Mouse (Mus musculus): ENCODE results near the gene Folr2. TPM values are rescaled to one million over a fixed set of nuclear protein-coding genes. Genes with fewer than 3 reads are reported as not detected.

The Folr2 gene
- polyA plus RNA-seq, 1 experiment from 2014 or later: 1.5 TPM

GRCm38 (mm10) chr7:101821571-101822501 lies 35.2 kb downstream of the Folr2 start:
- Histone ChIP-seq H3K9ac (ENCODE audit: low read length) (peak overlapping the region; percentile 66), H3K4me1 (ENCODE audit: control insufficient read depth, insufficient read depth, low read length) (peaks cover 21% of the 10 kb centered on the region), H3K9me3 (ENCODE audit: control insufficient read depth, low read length) (no peaks in the 10 kb centered on the region), H3K27me3 (ENCODE audit: control insufficient read depth, insufficient read depth, low read length) (peaks cover 57% of the 10 kb centered on the region), H3K27ac (ENCODE audit: low read depth, low read length) (no peak overlapping the region), H3K36me3 (ENCODE audit: control insufficient read depth, insufficient read depth, low read length) (peaks cover 8% of the 10 kb centered on the region), H3K4me3 (ENCODE audit: low read depth, low read length) (peak overlapping the region; percentile 37), H3K4me2 (peak overlapping the region; percentile 66)
- peak; percentile 98 for DNase-seq (ENCODE audit: low spot score, missing footprints)
- peak; percentile 77 for ATAC-seq (ENCODE audit: low FRiP score)
- WGBS: 0% methylated on average over 63 of the region's 71 CpGs

GRCm38 (mm10) chr7:101820295-101821030 lies 36.5 kb downstream of the Folr2 start:
- peak; percentile 96 for DNase-seq (ENCODE audit: low spot score, missing footprints)
- H3K9ac ChIP-seq (ENCODE audit: low read length): peak overlapping the region; percentile 27; the same call in 1 of the 2 replicates
- H3K27me3 ChIP-seq (ENCODE audit: control insufficient read depth, insufficient read depth, low read length): peaks cover 59% of the 10 kb centered on the region
- WGBS: 4% methylated on average over 35 of the region's 35 CpGs
- peak overlapping the region; percentile 37; the same call in 1 of the 2 replicates for H3K4me3 ChIP-seq (ENCODE audit: low read depth, low read length)
- no peak overlapping the region for H3K27ac ChIP-seq (ENCODE audit: low read depth, low read length)
- peaks cover 21% of the 10 kb centered on the region for H3K4me1 ChIP-seq (ENCODE audit: control insufficient read depth, insufficient read depth, low read length)
- ATAC-seq (ENCODE audit: low FRiP score): no peak
- no peaks in the 10 kb centered on the region; the same call in 1 of the 2 replicates for H3K36me3 ChIP-seq (ENCODE audit: control insufficient read depth, insufficient read depth, low read length)
- peak overlapping the region; percentile 66 for H3K4me2 ChIP-seq
- no peaks in the 10 kb centered on the region for H3K9me3 ChIP-seq (ENCODE audit: control insufficient read depth, low read length)

GRCm38 (mm10) chr7:101817861-101818401 lies 39.1 kb downstream of the Folr2 start, which contains the start of gene Phox2a:
Gene Phox2a, plus strand, starts transcription at chr7:101818313.
- H3K4me1 ChIP-seq (ENCODE audit: control insufficient read depth, insufficient read depth, low read length): peaks cover 21% of the 10 kb centered on the region
- no peak within 1 kb of the TSS for H3K9ac ChIP-seq (ENCODE audit: low read length)
- WGBS: under 1% methylated on average over 45 of the region's 45 CpGs
- H3K36me3 ChIP-seq (ENCODE audit: control insufficient read depth, insufficient read depth, low read length): no peaks in the 10 kb centered on the region
- peak within 1 kb of the TSS; percentile 30 for H3K4me3 ChIP-seq (ENCODE audit: low read depth, low read length)
- H3K4me2 ChIP-seq: peak within 1 kb of the TSS; percentile 44
- no peaks in the 10 kb centered on the region for H3K9me3 ChIP-seq (ENCODE audit: control insufficient read depth, low read length)
- no peak within 1 kb of the TSS for H3K27ac ChIP-seq (ENCODE audit: low read depth, low read length)
- ATAC-seq (ENCODE audit: low FRiP score) (peak; percentile 45), DNase-seq (ENCODE audit: low spot score, missing footprints) (peak; percentile 91)
- peaks cover 57% of the 10 kb centered on the region for H3K27me3 ChIP-seq (ENCODE audit: control insufficient read depth, insufficient read depth, low read length)

Small RNA genes lying within 50 kb of the gene (microRNA-seq; reads per million reads assigned to microRNA genes)
- not detected for gene Gm22655

Other genes starting within 250 kb of the Folr2 start
- 33.6 and 38.8 TPM in 2 replicates for gene Clpb, start 193.6 kb downstream of the Folr2 start, polyA plus RNA-seq (2014; fragmentation: Nextera tagmentation; extraction: Ambion mirVana)
- gene Phox2a, start 38.9 kb downstream of the Folr2 start, polyA plus RNA-seq (2014; fragmentation: Nextera tagmentation; extraction: Ambion mirVana): 0.52 and 1.1 TPM in 2 replicates
- gene Inppl1, start 19.0 kb downstream of the Folr2 start, polyA plus RNA-seq (2014; fragmentation: Nextera tagmentation; extraction: Ambion mirVana): 33.9 and 35.5 TPM in 2 replicates
- 80.6 and 87.8 TPM in 2 replicates for gene Anapc15, start 6.5 kb upstream of the Folr2 start, polyA plus RNA-seq (2014; fragmentation: Nextera tagmentation; extraction: Ambion mirVana)
- gene Folr1, start 13.6 kb upstream of the Folr2 start, polyA plus RNA-seq (2014; fragmentation: Nextera tagmentation; extraction: Ambion mirVana): 11.6 and 12.4 TPM in 2 replicates
- 120 and 132 TPM in 2 replicates for gene Lamtor1, start 48.7 kb upstream of the Folr2 start, polyA plus RNA-seq (2014; fragmentation: Nextera tagmentation; extraction: Ambion mirVana)
- 0.19 and 0.59 TPM in 2 replicates for gene Tomt, start 49.2 kb upstream of the Folr2 start, polyA plus RNA-seq (2014; fragmentation: Nextera tagmentation; extraction: Ambion mirVana)
- 8.3 and 10.2 TPM in 2 replicates for gene Lrrc51, start 76.7 kb upstream of the Folr2 start, polyA plus RNA-seq (2014; fragmentation: Nextera tagmentation; extraction: Ambion mirVana)
- 91.7 and 94.9 TPM in 2 replicates for gene Numa1, start 76.9 kb upstream of the Folr2 start, polyA plus RNA-seq (2014; fragmentation: Nextera tagmentation; extraction: Ambion mirVana)
- gene Il18bp, start 161.5 kb upstream of the Folr2 start, polyA plus RNA-seq (2014; fragmentation: Nextera tagmentation; extraction: Ambion mirVana): 2.3 and 3.4 TPM in 2 replicates
- 28.3 and 29.7 TPM in 2 replicates for gene Rnf121, start 208.3 kb upstream of the Folr2 start, polyA plus RNA-seq (2014; fragmentation: Nextera tagmentation; extraction: Ambion mirVana)
- 22.6 and 23.7 TPM in 2 replicates for gene Xndc1, start 208.3 kb upstream of the Folr2 start, polyA plus RNA-seq (2014; fragmentation: Nextera tagmentation; extraction: Ambion mirVana)
- gene Xntrpc, start 208.5 kb upstream of the Folr2 start, polyA plus RNA-seq (2014; fragmentation: Nextera tagmentation; extraction: Ambion mirVana): 1.2 TPM in 2 replicates
- not detected in 2 replicates for gene Trpc2, start 225.9 kb upstream of the Folr2 start, polyA plus RNA-seq (2014; fragmentation: Nextera tagmentation; extraction: Ambion mirVana)
- 0.49 and 0.70 TPM in 2 replicates for gene Art1, start 244.5 kb upstream of the Folr2 start, polyA plus RNA-seq (2014; fragmentation: Nextera tagmentation; extraction: Ambion mirVana)